Mouse (Mus musculus): ENCODE data around the gene Peg12. TPM values are rescaled to one million over a fixed set of nuclear protein-coding genes. Genes with fewer than 3 reads are reported as not detected.

Gene Peg12
- polyA plus RNA-seq, 1 experiment from 2014 or later: 81.5 TPM

DNA sequence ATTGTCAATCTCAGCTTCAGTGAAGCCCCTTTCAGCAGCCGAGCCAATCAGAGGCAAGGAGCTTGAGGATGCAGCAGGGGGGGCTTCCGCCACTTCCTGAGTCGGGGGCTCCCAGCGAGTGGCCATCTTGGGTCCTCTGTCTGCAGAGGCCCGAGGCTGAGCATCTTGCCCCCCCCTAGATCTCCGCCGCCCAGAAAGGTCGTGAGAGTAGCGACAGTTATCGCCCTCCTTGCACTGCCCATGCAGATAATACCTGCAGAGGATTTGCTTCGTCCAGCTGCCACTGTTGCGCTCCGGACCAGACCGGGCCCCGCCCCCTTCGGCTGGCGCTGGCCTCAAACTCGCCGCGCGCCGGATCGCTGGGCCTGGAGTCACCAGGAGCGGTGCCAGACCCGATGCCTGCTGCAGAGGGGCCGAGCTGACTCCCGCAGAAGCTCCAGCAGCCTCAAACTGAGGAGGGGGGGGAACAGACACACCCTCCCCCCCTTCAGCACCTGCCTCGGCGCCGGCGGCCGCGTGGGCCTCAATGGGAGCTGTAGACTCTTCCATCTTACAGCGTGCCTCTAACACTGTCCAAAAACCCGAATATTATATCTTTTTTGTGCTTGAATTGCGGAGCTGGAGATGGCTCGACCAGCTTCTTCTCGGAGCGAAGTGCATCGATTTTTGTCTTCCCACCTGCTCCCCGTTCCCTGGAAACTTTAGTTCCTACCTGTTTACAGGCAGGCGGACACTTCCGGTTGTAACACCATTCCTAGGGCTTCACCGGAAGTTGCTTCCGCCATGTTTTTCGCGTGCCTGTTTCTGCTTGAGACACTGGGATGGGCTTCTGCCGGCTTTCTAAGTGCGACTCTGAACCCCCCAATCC, 44.6 kb downstream of the Peg12 start, which contains the start of gene Mkrn3:
Gene Mkrn3, minus strand, starts transcription at position 647 of the 868 bp plus-strand sequence.
- no peaks in the 10 kb centered on the region for H3K27me3 ChIP-seq (ENCODE audit: insufficient read depth, poor library complexity, severe bottlenecking)
- peak within 1 kb of the TSS; percentile 95 for H3K27ac ChIP-seq
- H3K4me1 ChIP-seq (replicated peaks): 0 out of 2 replicates have a peak, but pooled peaks cover 2% of the 10 kb centered on the region
- peaks cover 20% of the 10 kb centered on the region for H3K9me3 ChIP-seq
- WGBS: 24% methylated on average over 49 of the region's 49 CpGs
- H3K36me3 ChIP-seq: no peaks in the 10 kb centered on the region
- DNase-seq (ENCODE audit: low spot score): peak; percentile 82
- H3K4me3 ChIP-seq: peak within 1 kb of the TSS; percentile 68

DNA sequence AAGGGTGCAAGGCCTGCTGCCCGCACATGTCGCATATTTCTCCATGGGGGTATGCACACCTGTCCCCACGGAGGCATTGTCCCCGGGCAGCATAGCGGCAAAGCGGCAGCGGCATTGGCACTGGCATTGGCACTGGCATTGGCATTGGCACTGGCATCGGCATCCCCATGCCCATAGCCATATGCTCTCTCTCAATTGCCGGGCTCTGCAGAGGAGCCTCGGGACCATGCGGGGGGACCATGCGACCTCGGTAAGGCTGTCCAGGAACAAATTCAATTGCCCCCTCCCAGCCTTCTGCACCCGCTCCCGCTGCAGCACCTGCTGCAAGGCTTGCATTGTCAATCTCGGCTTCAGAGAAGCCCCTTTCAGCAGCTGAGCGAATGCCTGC, 45.2 kb downstream of the Peg12 start:
- peak overlapping the region; percentile 68 for H3K4me3 ChIP-seq
- 50% methylated on average over 17 of the region's 17 CpGs for WGBS
- H3K9me3 ChIP-seq: peaks cover 20% of the 10 kb centered on the region
- no peak for DNase-seq (ENCODE audit: low spot score)
- peak overlapping the region; percentile 95 for H3K27ac ChIP-seq
- 0 out of 2 replicates have a peak, but pooled peaks cover 1% of the 10 kb centered on the region for H3K4me1 ChIP-seq (replicated peaks)
- no peaks in the 10 kb centered on the region for H3K27me3 ChIP-seq (ENCODE audit: insufficient read depth, poor library complexity, severe bottlenecking)
- no peaks in the 10 kb centered on the region for H3K36me3 ChIP-seq

DNA sequence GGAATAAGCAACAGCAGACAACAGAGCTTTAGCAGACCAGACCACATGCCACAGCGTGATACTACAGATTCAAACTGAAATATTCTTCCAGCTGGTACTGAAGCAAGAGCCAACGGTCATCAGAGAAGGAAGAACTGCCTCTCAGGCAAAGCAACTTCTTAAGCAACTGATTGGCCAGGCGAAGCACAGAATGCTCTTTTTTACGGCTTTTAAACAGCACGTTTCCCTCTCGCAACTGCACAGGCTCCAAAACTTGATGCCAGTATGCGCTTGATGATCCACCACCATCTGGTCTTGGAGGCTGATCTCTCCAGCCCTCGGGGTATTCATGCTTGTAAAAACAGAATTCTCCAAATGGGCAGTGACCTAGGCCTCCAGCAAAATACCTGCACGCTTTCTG, 46.0 kb downstream of the Peg12 start:
- peak; percentile 7 for DNase-seq (ENCODE audit: low spot score)

DNA sequence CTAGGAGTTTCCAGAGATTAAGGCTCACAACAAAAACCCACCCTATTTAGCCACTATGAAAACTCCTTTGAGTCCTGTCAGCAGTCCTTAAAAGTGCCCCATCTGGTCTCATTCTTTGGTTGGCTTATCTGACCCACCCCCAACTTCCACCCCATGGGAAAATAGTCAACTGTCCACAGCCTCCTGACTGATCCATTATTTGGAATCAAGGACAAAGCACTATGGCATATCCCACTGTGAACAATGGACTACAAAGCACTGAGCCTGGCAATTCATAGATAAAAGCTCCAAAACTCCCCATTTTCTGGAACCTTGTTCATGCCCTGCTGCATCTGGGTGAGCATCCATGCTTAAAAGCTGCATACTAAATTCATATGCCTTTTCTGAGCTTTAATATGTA, 48.1 kb downstream of the Peg12 start:
- H3K27ac ChIP-seq: peak overlapping the region; percentile 95

More for the DNA sequence above, 46.0 kb downstream of the Peg12 start:
- Histone ChIP-seq H3K27ac (peak overlapping the region; percentile 95), H3K4me3 (peak overlapping the region; percentile 68), H3K9me3 (peaks cover 20% of the 10 kb centered on the region), H3K27me3 (ENCODE audit: insufficient read depth, poor library complexity, severe bottlenecking) (no peaks in the 10 kb centered on the region), H3K36me3 (no peaks in the 10 kb centered on the region), H3K4me1 (replicated peaks) (no peaks in the 10 kb centered on the region)
- WGBS: 56% methylated on average over 9 of the region's 9 CpGs

DNA sequence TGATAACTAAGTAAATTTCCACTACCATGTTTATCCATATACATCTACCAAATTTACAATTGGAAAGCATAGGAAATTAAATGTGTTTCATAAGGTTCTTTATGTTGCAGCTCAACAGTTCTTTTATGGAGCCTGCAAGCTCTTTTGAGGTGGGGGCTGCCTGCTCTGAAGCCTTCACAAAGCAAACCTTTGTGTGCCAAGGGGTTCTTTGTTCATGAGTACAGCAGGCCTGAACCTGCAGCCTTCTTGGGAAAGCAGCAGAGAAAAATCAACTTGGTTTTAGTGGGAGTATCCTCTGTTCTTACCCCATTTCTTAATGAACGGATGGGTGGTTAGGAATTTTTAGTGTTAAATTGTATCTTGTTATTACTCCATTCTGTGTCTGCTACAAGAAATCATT, 49.1 kb downstream of the Peg12 start:
- H3K9me3 ChIP-seq: peaks cover 20% of the 10 kb centered on the region
- no peaks in the 10 kb centered on the region for H3K27me3 ChIP-seq (ENCODE audit: insufficient read depth, poor library complexity, severe bottlenecking)
- H3K4me3 ChIP-seq: peak overlapping the region; percentile 68
- H3K27ac ChIP-seq: peak overlapping the region; percentile 95
- H3K36me3 ChIP-seq: no peaks in the 10 kb centered on the region
- 51% methylated on average over 1 of the region's 1 CpGs for WGBS
- H3K4me1 ChIP-seq (replicated peaks): peaks cover 18% of the 10 kb centered on the region; the same call in 1 of the 2 replicates
- DNase-seq (ENCODE audit: low spot score): peak; percentile 29

More for the DNA sequence above, 48.1 kb downstream of the Peg12 start:
- H3K9me3 ChIP-seq: peaks cover 20% of the 10 kb centered on the region
- peaks cover 11% of the 10 kb centered on the region; the same call in 1 of the 2 replicates for H3K4me1 ChIP-seq (replicated peaks)
- H3K36me3 ChIP-seq: no peaks in the 10 kb centered on the region
- DNase-seq (ENCODE audit: low spot score): peak; percentile 57
- H3K4me3 ChIP-seq: peak overlapping the region; percentile 68
- H3K27me3 ChIP-seq (ENCODE audit: insufficient read depth, poor library complexity, severe bottlenecking): no peaks in the 10 kb centered on the region

Other genes starting within 250 kb of the Peg12 start
- gene Ndn, start 117.9 kb downstream of the Peg12 start, polyA plus RNA-seq (2016; fragmentation: Nextera tagmentation; extraction: Ambion mirVana): 100 and 194 TPM in 2 replicates
- gene Magel2, start 87.5 kb downstream of the Peg12 start, polyA plus RNA-seq (2016; fragmentation: Nextera tagmentation; extraction: Ambion mirVana): 5.5 and 11.8 TPM in 2 replicates
- 15.4 and 15.5 TPM in 2 replicates for gene Mkrn3, start 44.4 kb downstream of the Peg12 start, polyA plus RNA-seq (2016; fragmentation: Nextera tagmentation; extraction: Ambion mirVana)